Mouse (Mus musculus) lung, postnatal 0 days (tissue): ENCODE measurements around the gene Baz2b. TPM values are rescaled to one million over a fixed set of nuclear protein-coding genes. Genes with fewer than 3 reads are reported as not detected.

Experiments used
- ATAC-seq: fragments of 200-750 bp; cut with Nextera tagmentation; 2 replicates; pipeline ENCODE4 v1.8.0; 2017; ENCODE audit warnings: moderate library complexity
- DNase-seq: peaks from one replicate; pipeline ENCODE4 v3.0.0-alpha.2; 2016; ENCODE audit warnings: low spot score
- H3K27ac ChIP-seq: fragments of 300-500 bp; sonication (generic); 2 replicates; pipeline ENCODE4 v1.5.1; 2014; ENCODE audit warnings: antibody characterized with exemption, mild to moderate bottlenecking, low read length, mixed read lengths
- H3K27me3 ChIP-seq: fragments of 300-500 bp; sonication (generic); replicated peaks from 2 replicates; pipeline ENCODE4 v1.6.1; 2014; ENCODE audit warnings: low read length, mixed read lengths; ENCODE audit not compliant: insufficient read depth
- H3K36me3 ChIP-seq: fragments of 300-500 bp; sonication (generic); 2 replicates; pipeline ENCODE4 v1.6.1; 2014; ENCODE audit warnings: low read length, mixed read lengths; ENCODE audit not compliant: insufficient read depth
- H3K4me1 ChIP-seq: fragments of 300-500 bp; sonication (generic); 2 replicates; pipeline ENCODE4 v1.6.1; 2014; ENCODE audit warnings: antibody characterized with exemption, low read depth, low read length, mixed read lengths; ENCODE audit not compliant: insufficient read depth
- H3K4me2 ChIP-seq: fragments of 300-500 bp; sonication (generic); replicated peaks from 2 replicates; pipeline ENCODE4 v1.6.1; 2014; ENCODE audit warnings: low read depth, mild to moderate bottlenecking, low read length, moderate library complexity, mixed read lengths
- H3K4me3 ChIP-seq: fragments of 300-500 bp; sonication (generic); 2 replicates; pipeline ENCODE4 v1.5.1; 2014; ENCODE audit warnings: low read depth, low read length
- H3K9ac ChIP-seq: fragments of 300-500 bp; sonication (generic); replicated peaks from 2 replicates; pipeline ENCODE4 v1.6.1; 2014; ENCODE audit warnings: low read depth, mild to moderate bottlenecking
- H3K9me3 ChIP-seq: fragments of 300-500 bp; sonication (generic); 2 replicates; pipeline ENCODE4 v1.6.1; 2016; ENCODE audit warnings: low read length, mixed read lengths
- CTCF ChIP-seq: IDR thresholded peaks from 2 replicates; pipeline ENCODE4 v1.5.1; 2016; ENCODE audit warnings: antibody characterized with exemption, mild to moderate bottlenecking
- EP300 ChIP-seq: IDR thresholded peaks from 2 replicates; pipeline ENCODE4 v1.6.1; 2016; ENCODE audit warnings: antibody characterized with exemption, mild to moderate bottlenecking, control low read depth
- WGBS: fragments of 180-500 bp; shearing (Covaris S2); extraction: QIAGEN DNeasy Blood & Tissue Kit; methylation state at CpG from one replicate; pipeline ENCODE4 v1.1.7; 2014; 5-methylcytosine and 5-hydroxymethylcytosine counted together
- polyA plus RNA-seq: library from polyadenylated mRNA; unstranded; fragments of >200 nt; fragmentation: Nextera tagmentation; extraction: Ambion mirVana; gene quantifications from 2 replicates; pipeline ENCODE4 v1.2.1, GENCODE M21; 2015

Baz2b gene
- polyA plus RNA-seq, 1 experiment from 2014 or later, result 63.0 TPM

- DNase-seq (peak; percentile 36), ATAC-seq (no peak)
- H3K9me3 ChIP-seq, result no peaks in the 10 kb centered on the region
- no peaks in the 10 kb centered on the region for H3K27me3 ChIP-seq
- H3K9ac ChIP-seq, result no peak overlapping the region
- H3K4me1 ChIP-seq, result peaks cover 6% of the 10 kb centered on the region; the same call in 1 of the 2 replicates
- no peak overlapping the region for H3K4me2 ChIP-seq
- no peak overlapping the region for H3K4me3 ChIP-seq
- H3K36me3 ChIP-seq, result no peaks in the 10 kb centered on the region
- H3K27ac ChIP-seq, result no peak overlapping the region
- peak; percentile 52 for TF ChIP-seq CTCF
- no peak for TF ChIP-seq EP300
Observed at GRCm38 (mm10) chr2:60044988-60045387, 164.7 kb downstream of the Baz2b start.

- H3K36me3 ChIP-seq, result no peaks in the 10 kb centered on the region
- H3K9ac ChIP-seq, result no peak overlapping the region
- no peak overlapping the region for H3K4me3 ChIP-seq
- H3K4me2 ChIP-seq, result no peak overlapping the region
- DNase-seq (no peak), ATAC-seq (no peak)
- peaks cover 6% of the 10 kb centered on the region; the same call in 1 of the 2 replicates for H3K4me1 ChIP-seq
- TF ChIP-seq CTCF (peak; percentile 29), EP300 (no peak)
- 70% methylated on average over 2 of the region's 2 CpGs for WGBS
- no peaks in the 10 kb centered on the region for H3K9me3 ChIP-seq
- H3K27me3 ChIP-seq, result no peaks in the 10 kb centered on the region
- no peak overlapping the region for H3K27ac ChIP-seq
Observed at GRCm38 (mm10) chr2:60044540-60044939, 165.1 kb downstream of the Baz2b start.

GRCm38 (mm10) chr2:60042699-60043098, 166.9 kb downstream of the Baz2b start:
- no peak overlapping the region for H3K4me3 ChIP-seq
- H3K4me2 ChIP-seq, result no peak overlapping the region
- DNase-seq, result no peak
- peaks cover 6% of the 10 kb centered on the region; the same call in 1 of the 2 replicates for H3K4me1 ChIP-seq
- no peaks in the 10 kb centered on the region for H3K36me3 ChIP-seq
- no peak overlapping the region for H3K27ac ChIP-seq
- no peak overlapping the region for H3K9ac ChIP-seq
- 73% methylated on average over 12 of the region's 12 CpGs for WGBS
- H3K9me3 ChIP-seq, result no peaks in the 10 kb centered on the region
- ATAC-seq, result no peak
- TF ChIP-seq EP300, result no peak
- H3K27me3 ChIP-seq, result no peaks in the 10 kb centered on the region

GRCm38 (mm10) chr2:60041485-60042274, 168.0 kb downstream of the Baz2b start:
- H3K9me3 ChIP-seq, result no peaks in the 10 kb centered on the region
- no peak overlapping the region for H3K4me3 ChIP-seq
- no peaks in the 10 kb centered on the region for H3K36me3 ChIP-seq
- H3K27ac ChIP-seq, result no peak overlapping the region
- WGBS, result 81% methylated on average over 4 of the region's 4 CpGs
- no peak overlapping the region for H3K4me2 ChIP-seq
- peaks cover 6% of the 10 kb centered on the region; the same call in 1 of the 2 replicates for H3K4me1 ChIP-seq
- H3K27me3 ChIP-seq, result no peaks in the 10 kb centered on the region
- DNase-seq (no peak), ATAC-seq (no peak)
- no peak overlapping the region for H3K9ac ChIP-seq
- TF ChIP-seq EP300 (no peak), CTCF (no peak; the same call in 1 of the 2 replicates)

- ATAC-seq (no peak), DNase-seq (no peak)
- no peak for TF ChIP-seq EP300
- no peak for TF ChIP-seq CTCF
- no peak overlapping the region for H3K4me2 ChIP-seq
- H3K27ac ChIP-seq, result no peak overlapping the region
- H3K36me3 ChIP-seq, result no peaks in the 10 kb centered on the region
- H3K4me1 ChIP-seq, result no peaks in the 10 kb centered on the region
- no peak overlapping the region for H3K9ac ChIP-seq
- WGBS, result 79% methylated on average over 3 of the region's 3 CpGs
- no peaks in the 10 kb centered on the region for H3K9me3 ChIP-seq
- H3K27me3 ChIP-seq, result no peaks in the 10 kb centered on the region
- H3K4me3 ChIP-seq, result no peak overlapping the region
Observed at GRCm38 (mm10) chr2:60040162-60040561, 169.5 kb downstream of the Baz2b start.

- Histone ChIP-seq H3K36me3 (no peaks in the 10 kb centered on the region), H3K4me2 (peak overlapping the region; percentile 44), H3K4me1 (no peaks in the 10 kb centered on the region), H3K9me3 (no peaks in the 10 kb centered on the region), H3K27me3 (no peaks in the 10 kb centered on the region), H3K4me3 (peak overlapping the region; percentile 40), H3K9ac (peak overlapping the region; percentile 3; the same call in 1 of the 2 replicates), H3K27ac (peak overlapping the region; percentile 22)
- 20% methylated on average over 19 of the region's 19 CpGs for WGBS
- DNase-seq, result peak; percentile 68
- TF ChIP-seq CTCF, result no peak
- peak; percentile 33; the same call in 1 of the 2 replicates for TF ChIP-seq EP300
- ATAC-seq, result peak; percentile 77
Observed at GRCm38 (mm10) chr2:60037011-60037551, 172.6 kb downstream of the Baz2b start.
